Mouse (Mus musculus): ENCODE results near the gene Slc6a5.

DNA sequence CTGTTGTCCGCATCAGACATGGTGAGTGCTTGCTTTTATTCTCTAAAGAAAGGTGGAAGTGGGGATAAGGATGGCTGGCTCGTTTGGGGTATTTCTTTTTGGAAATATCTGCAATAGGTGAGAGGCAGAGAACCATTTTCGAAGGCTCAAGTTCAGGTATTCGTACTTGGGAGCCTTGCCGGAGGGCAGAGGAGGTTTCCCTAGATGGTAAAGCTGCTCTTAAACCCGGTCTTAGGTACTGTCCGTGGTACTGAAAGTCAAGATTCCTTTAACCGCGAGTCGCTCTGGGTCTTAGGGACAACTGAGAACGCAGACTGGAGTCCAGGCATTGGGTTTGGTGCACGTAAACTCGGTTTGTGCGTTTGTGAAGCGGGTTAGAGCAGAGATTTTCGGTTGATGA lies 415 bp downstream of the Slc6a5 start:
- TF ChIP-seq POLR2A (IDR thresholded peaks at IDR 0.05; ENCODE audit: low read depth, low read length): no peak
- no peak for TF ChIP-seq CTCF (IDR thresholded peaks at IDR 0.05; ENCODE audit: borderline replicate concordance, insufficient read depth, low read length)

All from embryonic fibroblast, embryonic 13.5 days (primary cell).